Mouse (Mus musculus): ENCODE data around the gene Fbxl16. TPM values are rescaled to one million over a fixed set of nuclear protein-coding genes. Genes with fewer than 3 reads are reported as not detected.

Gene Fbxl16
- polyA plus RNA-seq, 1 experiment from 2014 or later = 40.9 TPM

GRCm38 (mm10) chr17:25869954-25870353, 61.1 kb downstream of the Fbxl16 start:
- Histone ChIP-seq H3K4me3 (replicated peaks) (no peak overlapping the region), H3K4me1 (peaks cover 27% of the 10 kb centered on the region), H3K36me3 (no peaks in the 10 kb centered on the region), H3K9ac (replicated peaks) (no peak overlapping the region), H3K27ac (replicated peaks) (no peak overlapping the region), H3K27me3 (replicated peaks) (no peaks in the 10 kb centered on the region), H3K4me2 (no peak overlapping the region), H3K9me3 (replicated peaks) (no peaks in the 10 kb centered on the region)
- no peak for ATAC-seq (ENCODE audit: low FRiP score)
- WGBS = 88% methylated on average over 2 of the region's 2 CpGs

Small RNA genes lying within 50 kb of the gene (microRNA-seq; reads per million reads assigned to microRNA genes)
- gene Mir3082 (not detected), gene Mir6966 (not detected)

Other genes starting within 250 kb of the Fbxl16 start
- gene Sox8, start 238.4 kb upstream of the Fbxl16 start, polyA plus RNA-seq (2015; fragmentation: Nextera tagmentation; extraction: Ambion mirVana) = 16.0 and 16.9 TPM in 2 replicates
- gene Lmf1, start 230.0 kb upstream of the Fbxl16 start, polyA plus RNA-seq (2015; fragmentation: Nextera tagmentation; extraction: Ambion mirVana) = 26.2 and 26.9 TPM in 2 replicates
- gene Gng13, start 91.9 kb upstream of the Fbxl16 start, polyA plus RNA-seq (2015; fragmentation: Nextera tagmentation; extraction: Ambion mirVana) = 8.0 and 8.3 TPM in 2 replicates
- 5.8 and 10.1 TPM in 2 replicates for gene Chtf18, start 81.7 kb upstream of the Fbxl16 start, polyA plus RNA-seq (2015; fragmentation: Nextera tagmentation; extraction: Ambion mirVana)
- gene Rpusd1, start 81.4 kb upstream of the Fbxl16 start, polyA plus RNA-seq (2015; fragmentation: Nextera tagmentation; extraction: Ambion mirVana) = 29.3 and 30.3 TPM in 2 replicates
- not detected in 2 replicates for gene Mslnl, start 73.0 kb upstream of the Fbxl16 start, polyA plus RNA-seq (2015; fragmentation: Nextera tagmentation; extraction: Ambion mirVana)
- 1.4 and 2.0 TPM in 2 replicates for gene Msln, start 54.7 kb upstream of the Fbxl16 start, polyA plus RNA-seq (2015; fragmentation: Nextera tagmentation; extraction: Ambion mirVana)
- gene Narfl, start 35.3 kb upstream of the Fbxl16 start, polyA plus RNA-seq (2015; fragmentation: Nextera tagmentation; extraction: Ambion mirVana) = 26.6 and 30.6 TPM in 2 replicates
- 137 and 153 TPM in 2 replicates for gene Haghl, start 23.4 kb upstream of the Fbxl16 start, polyA plus RNA-seq (2015; fragmentation: Nextera tagmentation; extraction: Ambion mirVana)
- gene Ccdc78, start 22.5 kb upstream of the Fbxl16 start, polyA plus RNA-seq (2015; fragmentation: Nextera tagmentation; extraction: Ambion mirVana) = 0.17 and 0.41 TPM in 2 replicates
- 94.0 and 94.1 TPM in 2 replicates for gene Fam173a, start 16.2 kb upstream of the Fbxl16 start, polyA plus RNA-seq (2015; fragmentation: Nextera tagmentation; extraction: Ambion mirVana)
- gene AC134908.4, start 13.4 kb upstream of the Fbxl16 start, polyA plus RNA-seq (2015; fragmentation: Nextera tagmentation; extraction: Ambion mirVana) = 3.1 TPM in 1 of 2 replicates, not detected in the other
- gene Metrn, start 11.9 kb upstream of the Fbxl16 start, polyA plus RNA-seq (2015; fragmentation: Nextera tagmentation; extraction: Ambion mirVana) = 72.7 and 75.2 TPM in 2 replicates
- gene Wdr24, start 14.5 kb downstream of the Fbxl16 start, polyA plus RNA-seq (2015; fragmentation: Nextera tagmentation; extraction: Ambion mirVana) = 26.5 and 29.9 TPM in 2 replicates
- gene Jmjd8, start 19.8 kb downstream of the Fbxl16 start, polyA plus RNA-seq (2015; fragmentation: Nextera tagmentation; extraction: Ambion mirVana) = 48.5 and 49.8 TPM in 2 replicates
- 380 TPM in 2 replicates for gene Stub1, start 24.3 kb downstream of the Fbxl16 start, polyA plus RNA-seq (2015; fragmentation: Nextera tagmentation; extraction: Ambion mirVana)
- gene Rhbdl1, start 28.2 kb downstream of the Fbxl16 start, polyA plus RNA-seq (2015; fragmentation: Nextera tagmentation; extraction: Ambion mirVana) = 45.9 and 56.9 TPM in 2 replicates
- 11.6 and 14.6 TPM in 2 replicates for gene Gm20683, start 32.7 kb downstream of the Fbxl16 start, polyA plus RNA-seq (2015; fragmentation: Nextera tagmentation; extraction: Ambion mirVana)
- gene Rhot2, start 35.8 kb downstream of the Fbxl16 start, polyA plus RNA-seq (2015; fragmentation: Nextera tagmentation; extraction: Ambion mirVana) = 17.8 and 23.0 TPM in 2 replicates
- gene Wdr90, start 52.4 kb downstream of the Fbxl16 start, polyA plus RNA-seq (2015; fragmentation: Nextera tagmentation; extraction: Ambion mirVana) = 15.5 and 18.1 TPM in 2 replicates
- 30.3 and 30.7 TPM in 2 replicates for gene Mcrip2, start 59.7 kb downstream of the Fbxl16 start, polyA plus RNA-seq (2015; fragmentation: Nextera tagmentation; extraction: Ambion mirVana)
- 64.9 and 65.4 TPM in 2 replicates for gene Mettl26, start 66.0 kb downstream of the Fbxl16 start, polyA plus RNA-seq (2015; fragmentation: Nextera tagmentation; extraction: Ambion mirVana)
- 0.47 and 0.52 TPM in 2 replicates for gene Wfikkn1, start 71.8 kb downstream of the Fbxl16 start, polyA plus RNA-seq (2015; fragmentation: Nextera tagmentation; extraction: Ambion mirVana)
- 46.2 and 50.5 TPM in 2 replicates for gene Rab40c, start 110.6 kb downstream of the Fbxl16 start, polyA plus RNA-seq (2015; fragmentation: Nextera tagmentation; extraction: Ambion mirVana)
- gene Pigq, start 135.9 kb downstream of the Fbxl16 start, polyA plus RNA-seq (2015; fragmentation: Nextera tagmentation; extraction: Ambion mirVana) = 71.9 and 78.2 TPM in 2 replicates
- gene Nhlrc4, start 135.9 kb downstream of the Fbxl16 start, polyA plus RNA-seq (2015; fragmentation: Nextera tagmentation; extraction: Ambion mirVana) = not detected in 2 replicates
- 0.24 TPM in 1 of 2 replicates, not detected in the other for gene A930017K11Rik, start 143.5 kb downstream of the Fbxl16 start, polyA plus RNA-seq (2015; fragmentation: Nextera tagmentation; extraction: Ambion mirVana)
- gene Capn15, start 176.7 kb downstream of the Fbxl16 start, polyA plus RNA-seq (2015; fragmentation: Nextera tagmentation; extraction: Ambion mirVana) = 20.1 and 22.5 TPM in 2 replicates

Data from neural tube, embryonic 15.5 days (tissue).